Mouse (Mus musculus): Measurements from ENCODE around the gene Cd2ap. TPM values are rescaled to one million over a fixed set of nuclear protein-coding genes. Genes with fewer than 3 reads are reported as not detected.

Cd2ap gene
- polyA plus RNA-seq (2014; fragmentation: Illumina TruSeq; extraction: RNeasy Lipid Tissue Mini Kit (QIAGEN cat#74804); ENCODE audit: insufficient read depth, low read depth, low replicate concordance) = 19.9 TPM

DNA sequence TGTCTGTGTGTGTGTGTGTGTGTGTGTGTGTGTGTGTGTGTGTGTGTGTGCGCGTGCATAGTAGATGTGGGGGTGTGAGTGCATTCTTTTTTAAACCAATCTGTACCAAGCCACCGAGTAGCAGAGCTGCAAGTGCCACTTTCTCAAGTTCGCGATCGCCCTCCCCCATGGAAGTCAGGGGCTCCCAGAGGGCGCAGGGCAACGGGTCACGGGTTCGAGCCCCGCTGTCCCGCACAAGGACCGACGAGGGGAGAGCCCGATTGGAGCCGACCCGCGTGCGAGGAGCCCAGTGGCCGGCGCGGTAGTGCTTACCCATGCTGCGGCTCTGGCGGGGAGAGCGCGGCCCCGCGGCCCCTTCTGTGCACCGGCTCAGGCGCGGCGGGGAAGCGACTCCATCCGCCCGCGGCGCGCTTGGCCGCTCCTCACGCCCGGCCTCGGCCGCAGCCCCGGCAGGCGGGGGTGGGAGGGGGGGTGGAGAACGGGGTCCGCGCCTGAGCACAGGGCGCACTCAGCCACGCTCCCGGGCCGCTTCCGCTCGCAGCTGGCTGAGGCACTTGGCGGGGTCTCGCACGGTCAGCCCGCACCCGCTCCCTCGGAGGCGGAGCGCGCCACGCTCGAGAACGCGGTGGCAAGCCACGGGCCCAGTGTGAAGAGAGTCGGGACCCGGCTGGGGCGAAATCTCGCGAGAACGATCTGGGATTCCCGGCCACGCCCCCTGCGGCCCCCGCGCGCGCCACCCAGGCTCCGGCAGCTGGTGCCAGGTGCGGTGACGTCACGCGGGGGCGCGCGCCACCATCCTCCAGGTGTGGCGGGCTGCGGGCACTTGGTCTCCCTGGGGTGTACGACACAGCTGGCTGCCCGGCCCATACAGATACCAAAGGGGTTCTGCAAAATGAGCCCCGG is at the start of gene Cd2ap:
Cd2ap (minus strand) TSS at position 665 of the 903 bp plus-strand sequence.

Other genes starting within 250 kb of the Cd2ap start
- gene Adgrf4, start 184.4 kb downstream of the Cd2ap start, polyA plus RNA-seq (2014; fragmentation: Illumina TruSeq; extraction: RNeasy Lipid Tissue Mini Kit (QIAGEN cat#74804); ENCODE audit: insufficient read depth, low read depth, low replicate concordance) = 0.12 TPM
- not detected for gene Adgrf2, start 134.5 kb downstream of the Cd2ap start, polyA plus RNA-seq (2014; fragmentation: Illumina TruSeq; extraction: RNeasy Lipid Tissue Mini Kit (QIAGEN cat#74804); ENCODE audit: insufficient read depth, low read depth, low replicate concordance)
- gene Tnfrsf21, start 139.9 kb upstream of the Cd2ap start, polyA plus RNA-seq (2014; fragmentation: Illumina TruSeq; extraction: RNeasy Lipid Tissue Mini Kit (QIAGEN cat#74804); ENCODE audit: insufficient read depth, low read depth, low replicate concordance) = 8.2 TPM